Mouse (Mus musculus) lung, embryonic 14.5 days (tissue): ENCODE data around the gene Tspan18. TPM values are rescaled to one million over a fixed set of nuclear protein-coding genes. Genes with fewer than 3 reads are reported as not detected.
A peak's percentile ranks its signal among the peaks of the same experiment; 100 is the strongest.

Source experiments
- ATAC-seq: fragments of 200-750 bp; cut with Nextera tagmentation; 2 replicates; pipeline ENCODE4 v1.8.0; 2017; ENCODE audit warnings: mild to moderate bottlenecking, moderate TSS enrichment, moderate library complexity; ENCODE audit not compliant: insufficient read depth
- DNase-seq: peaks from one replicate; pipeline ENCODE4 v3.0.0-alpha.2; 2015
- H3K27ac ChIP-seq: fragments of 300-500 bp; sonication (generic); 2 replicates; pipeline ENCODE4 v1.5.1; 2014; ENCODE audit warnings: low read depth, mild to moderate bottlenecking, moderate library complexity
- H3K27me3 ChIP-seq: fragments of 300-500 bp; sonication (generic); 2 replicates; pipeline ENCODE4 v1.6.1; 2014; ENCODE audit warnings: low read length, control low read depth; ENCODE audit not compliant: insufficient read depth
- H3K36me3 ChIP-seq: fragments of 300-500 bp; sonication (generic); 2 replicates; pipeline ENCODE4 v1.6.1; 2014; ENCODE audit warnings: control low read depth; ENCODE audit not compliant: insufficient read depth
- H3K4me1 ChIP-seq: fragments of 300-500 bp; sonication (generic); 2 replicates; pipeline ENCODE4 v1.6.1; 2014; ENCODE audit warnings: antibody characterized with exemption, control low read depth; ENCODE audit not compliant: insufficient read depth
- H3K4me2 ChIP-seq: fragments of 300-500 bp; sonication (generic); 2 replicates; pipeline ENCODE4 v1.6.1; 2014; ENCODE audit warnings: mild to moderate bottlenecking
- H3K4me3 ChIP-seq: fragments of 300-500 bp; sonication (generic); 2 replicates; pipeline ENCODE4 v1.5.1; 2014; ENCODE audit warnings: low read depth, low read length
- H3K9ac ChIP-seq: fragments of 300-500 bp; sonication (generic); 2 replicates; pipeline ENCODE4 v1.6.1; 2014
- H3K9me3 ChIP-seq: fragments of 300-500 bp; sonication (generic); 2 replicates; pipeline ENCODE4 v1.6.1; 2016; ENCODE audit warnings: low read depth, low read length, control low read depth
- CTCF ChIP-seq: IDR thresholded peaks from 2 replicates; pipeline ENCODE4 v1.5.1; 2016; ENCODE audit warnings: antibody characterized with exemption, low read depth
- WGBS: fragments of 180-500 bp; shearing (Covaris S2); extraction: QIAGEN DNeasy Blood & Tissue Kit; methylation state at CpG from one replicate; pipeline ENCODE4 v1.1.7; 2014; 5-methylcytosine and 5-hydroxymethylcytosine counted together
- polyA plus RNA-seq: library from polyadenylated mRNA; unstranded; fragments of >200 nt; fragmentation: Nextera tagmentation; extraction: Ambion mirVana; gene quantifications from 2 replicates; pipeline ENCODE4 v1.2.1, GENCODE M21; 2014

The Tspan18 gene
- polyA plus RNA-seq, 1 experiment from 2014 or later, result 36.8 TPM

- ATAC-seq (no peak), DNase-seq (no peak)
- no peaks in the 10 kb centered on the region for H3K27me3 ChIP-seq
- peaks cover 10% of the 10 kb centered on the region for H3K4me1 ChIP-seq
- H3K36me3 ChIP-seq, result no peaks in the 10 kb centered on the region
- H3K9ac ChIP-seq, result no peak overlapping the region
- H3K9me3 ChIP-seq, result no peaks in the 10 kb centered on the region
- no peak overlapping the region for H3K4me2 ChIP-seq
- H3K4me3 ChIP-seq, result no peak overlapping the region
- no peak for TF ChIP-seq CTCF
- WGBS, result 48% methylated on average over 1 of the region's 1 CpGs
- H3K27ac ChIP-seq, result no peak overlapping the region
Observed at GRCm38 (mm10) chr2:93273916-93274315, 60.4 kb downstream of the Tspan18 start.

DNA sequence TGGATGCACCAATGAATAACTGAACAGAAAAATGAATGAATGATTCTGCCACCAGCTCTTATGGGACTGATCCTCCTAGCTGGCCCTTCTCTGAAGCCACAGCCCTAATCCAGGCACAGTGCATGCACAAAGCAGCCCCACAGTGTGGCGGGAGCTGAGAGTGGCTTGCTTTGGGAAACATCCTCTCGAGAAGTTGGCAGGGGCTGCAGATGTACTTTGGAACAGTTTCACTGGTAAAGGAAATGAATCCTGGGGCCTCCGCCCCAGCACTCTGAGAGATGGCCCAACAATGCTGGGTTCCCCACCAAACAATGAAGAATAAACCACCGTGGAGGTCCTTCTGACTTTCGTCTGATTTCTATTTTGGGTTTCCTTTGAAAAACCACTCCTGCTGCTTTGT is 64.2 kb downstream of the Tspan18 start:
- ATAC-seq, result no peak
- DNase-seq, result peak; percentile 34
- Histone ChIP-seq H3K9ac (no peak overlapping the region), H3K27me3 (no peaks in the 10 kb centered on the region), H3K9me3 (no peaks in the 10 kb centered on the region), H3K4me1 (no peaks in the 10 kb centered on the region), H3K36me3 (no peaks in the 10 kb centered on the region), H3K4me2 (no peak overlapping the region), H3K4me3 (no peak overlapping the region), H3K27ac (peak overlapping the region; percentile 24; the same call in 1 of the 2 replicates)
- WGBS, result 58% methylated on average over 5 of the region's 5 CpGs
- TF ChIP-seq CTCF, result no peak

GRCm38 (mm10) chr2:93269611-93270010 is 64.7 kb downstream of the Tspan18 start:
- H3K4me1 ChIP-seq, result no peaks in the 10 kb centered on the region
- H3K36me3 ChIP-seq, result no peaks in the 10 kb centered on the region
- H3K4me2 ChIP-seq, result no peak overlapping the region
- no peaks in the 10 kb centered on the region for H3K27me3 ChIP-seq
- no peak overlapping the region for H3K9ac ChIP-seq
- TF ChIP-seq CTCF, result no peak
- H3K9me3 ChIP-seq, result no peaks in the 10 kb centered on the region
- no peak for ATAC-seq
- no peak for DNase-seq
- no peak overlapping the region for H3K4me3 ChIP-seq
- WGBS, result 92% methylated on average over 10 of the region's 10 CpGs
- no peak overlapping the region; the same call in 1 of the 2 replicates for H3K27ac ChIP-seq

GRCm38 (mm10) chr2:93268711-93269270 is 65.5 kb downstream of the Tspan18 start:
- H3K4me1 ChIP-seq, result no peaks in the 10 kb centered on the region
- DNase-seq (no peak), ATAC-seq (no peak)
- WGBS, result 73% methylated on average over 3 of the region's 3 CpGs
- no peak overlapping the region for H3K4me3 ChIP-seq
- TF ChIP-seq CTCF, result no peak
- H3K36me3 ChIP-seq, result no peaks in the 10 kb centered on the region
- H3K9me3 ChIP-seq, result no peaks in the 10 kb centered on the region
- H3K4me2 ChIP-seq, result no peak overlapping the region
- H3K27ac ChIP-seq, result no peak overlapping the region
- no peak overlapping the region for H3K9ac ChIP-seq
- no peaks in the 10 kb centered on the region for H3K27me3 ChIP-seq

GRCm38 (mm10) chr2:93267791-93268190 is 66.5 kb downstream of the Tspan18 start:
- no peak for TF ChIP-seq CTCF
- Histone ChIP-seq H3K9ac (no peak overlapping the region), H3K4me2 (peak overlapping the region; percentile 18; the same call in 1 of the 2 replicates), H3K27ac (no peak overlapping the region), H3K4me1 (0 out of 2 replicates have a peak, but pooled peaks cover 4% of the 10 kb centered on the region), H3K27me3 (no peaks in the 10 kb centered on the region), H3K9me3 (no peaks in the 10 kb centered on the region), H3K4me3 (no peak overlapping the region), H3K36me3 (no peaks in the 10 kb centered on the region)
- ATAC-seq (peak; percentile 60), DNase-seq (peak; percentile 62)
- 35% methylated on average over 4 of the region's 4 CpGs for WGBS

GRCm38 (mm10) chr2:93266565-93267169 is 67.6 kb downstream of the Tspan18 start:
- no peaks in the 10 kb centered on the region for H3K27me3 ChIP-seq
- no peak overlapping the region for H3K4me3 ChIP-seq
- H3K4me1 ChIP-seq, result 0 out of 2 replicates have a peak, but pooled peaks cover 7% of the 10 kb centered on the region
- DNase-seq (no peak), ATAC-seq (no peak)
- no peak overlapping the region for H3K9ac ChIP-seq
- no peak for TF ChIP-seq CTCF
- 66% methylated on average over 7 of the region's 7 CpGs for WGBS
- H3K36me3 ChIP-seq, result no peaks in the 10 kb centered on the region
- H3K27ac ChIP-seq, result no peak overlapping the region
- H3K9me3 ChIP-seq, result no peaks in the 10 kb centered on the region
- no peak overlapping the region for H3K4me2 ChIP-seq
